24 mouse cellular contexts compared by ENCODE assay signal in the genomic region with DNA sequence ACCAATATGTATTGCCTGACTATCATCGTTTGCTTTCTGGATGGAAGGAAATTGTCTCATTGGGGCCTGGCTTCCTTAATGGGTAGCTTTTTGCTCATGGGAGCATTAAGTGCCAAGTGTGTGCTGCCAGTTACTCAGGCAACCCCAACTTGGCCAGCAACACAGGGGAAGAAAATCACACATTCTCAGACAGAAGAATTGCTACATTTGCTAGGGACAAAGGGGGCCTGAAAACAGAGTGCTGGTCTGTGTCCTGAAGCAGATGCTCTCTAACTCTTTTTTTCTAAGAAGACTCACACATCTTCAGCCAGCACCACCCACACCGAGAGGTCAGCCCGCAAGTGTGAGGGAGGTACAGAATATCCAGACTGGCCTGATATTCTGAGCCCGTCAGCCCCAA. TPM values are rescaled to one million over a fixed set of nuclear protein-coding genes. Genes with fewer than 3 reads are reported as not detected.
A peak's percentile ranks its signal among the peaks of the same experiment; 100 is the strongest.
DNase-seq lines count a peak whose midpoint lies in the region; ATAC-seq and TF ChIP-seq lines count a peak whose summit lies in the region.
"Had no signal": no experiment of that assay in that cellular context is flagged by ENCODE, and none has a peak within 500 bp of the region (broad histone marks: within the 10 kb centered on the region; RNA-seq: fewer than 3 reads in every experiment).

No protein-coding gene starts in this region.

- H3K36me3 ChIP-seq in midbrain, embryonic 10.5 days = no peaks in the 10 kb centered on the region
- no peaks in the 10 kb centered on the region for H3K36me3 ChIP-seq in midbrain, embryonic 16.5 days (ENCODE audit: control insufficient read depth, insufficient read depth, low read length)
- no peaks in the 10 kb centered on the region for H3K36me3 ChIP-seq in forebrain, embryonic 14.5 days (ENCODE audit: control insufficient read depth, insufficient read depth, low read length)
- no peaks in the 10 kb centered on the region for H3K36me3 ChIP-seq in hindbrain, postnatal 0 days (ENCODE audit: insufficient read depth, low read length)
- no peaks in the 10 kb centered on the region for H3K36me3 ChIP-seq in neural tube, embryonic 15.5 days
- H3K36me3 ChIP-seq: embryonic facial prominence, embryonic 10.5 days; midbrain, embryonic 12.5 days had no signal

- intact Hi-C loops in heart, postnatal 25 days (cut with DNase I) = no loop called here

- WGBS in midbrain, embryonic 10.5 days = 77% methylated on average over 4 of the region's 4 CpGs
- 75% methylated on average over 4 of the region's 4 CpGs for WGBS in midbrain, embryonic 16.5 days
- 55% methylated on average over 4 of the region's 4 CpGs for WGBS in forebrain, embryonic 14.5 days
- 34% methylated on average over 4 of the region's 4 CpGs for WGBS in hindbrain, postnatal 0 days
- 57% methylated on average over 4 of the region's 4 CpGs for WGBS in neural tube, embryonic 15.5 days

- peaks cover 56% of the 10 kb centered on the region for H3K27me3 ChIP-seq in midbrain, embryonic 10.5 days (ENCODE audit: low read depth, poor library complexity, severe bottlenecking)
- H3K27me3 ChIP-seq in midbrain, embryonic 16.5 days (ENCODE audit: control insufficient read depth, insufficient read depth, low read depth, low read length) = no peaks in the 10 kb centered on the region
- H3K27me3 ChIP-seq in forebrain, embryonic 14.5 days (replicated peaks; ENCODE audit: control insufficient read depth, insufficient read depth, low read length) = no peaks in the 10 kb centered on the region
- H3K27me3 ChIP-seq in hindbrain, postnatal 0 days (ENCODE audit: insufficient read depth, low read length) = no peaks in the 10 kb centered on the region
- H3K27me3 ChIP-seq in neural tube, embryonic 15.5 days (replicated peaks) = no peaks in the 10 kb centered on the region

- DNase-seq in midbrain, embryonic 10.5 days (ENCODE audit: low spot score) = no peak
- peak; percentile 75 for DNase-seq in forebrain, embryonic 14.5 days (ENCODE audit: low spot score)
- DNase-seq in hindbrain, postnatal 0 days (ENCODE audit: low spot score) = peak; percentile 77
- DNase-seq in cerebellum, adult 9-11 months = no peak
- DNase-seq in heart, postnatal 25 days (ENCODE audit: low spot score) = no peak
- DNase-seq in layer of hippocampus, postnatal 25 days (ENCODE audit: extremely low spot score in 1 of 2, low spot score in 1 of 2) = no peak
- DNase-seq: lung, embryonic 14.5 days; lung, postnatal 4 days; thymus, postnatal 4 days had no signal

- H3K9ac ChIP-seq in midbrain, embryonic 16.5 days (ENCODE audit: low read depth, low read length) = no peak overlapping the region
- no peak overlapping the region for H3K9ac ChIP-seq in forebrain, embryonic 14.5 days (ENCODE audit: low read length)
- no peak overlapping the region for H3K9ac ChIP-seq in hindbrain, postnatal 0 days (replicated peaks; ENCODE audit: low read length)
- H3K9ac ChIP-seq in neural tube, embryonic 15.5 days (replicated peaks) = no peak overlapping the region
- H3K9ac ChIP-seq: lung, embryonic 14.5 days; midbrain, embryonic 12.5 days had no signal

- no peak overlapping the region for H3K4me2 ChIP-seq in midbrain, embryonic 16.5 days (ENCODE audit: low read length)
- H3K4me2 ChIP-seq in forebrain, embryonic 14.5 days (ENCODE audit: low read length) = no peak overlapping the region
- no peak overlapping the region for H3K4me2 ChIP-seq in hindbrain, postnatal 0 days (ENCODE audit: low read depth, low read length)
- H3K4me2 ChIP-seq in neural tube, embryonic 15.5 days = no peak overlapping the region
- H3K4me2 ChIP-seq: lung, embryonic 14.5 days; midbrain, embryonic 12.5 days had no signal

- no peak overlapping the region for H3K4me3 ChIP-seq in midbrain, embryonic 10.5 days
- H3K4me3 ChIP-seq in midbrain, embryonic 16.5 days (ENCODE audit: low read depth, low read length) = no peak overlapping the region
- no peak overlapping the region for H3K4me3 ChIP-seq in forebrain, embryonic 14.5 days (ENCODE audit: low read depth, low read length)
- no peak overlapping the region for H3K4me3 ChIP-seq in hindbrain, postnatal 0 days (ENCODE audit: low read length)
- no peak overlapping the region for H3K4me3 ChIP-seq in neural tube, embryonic 15.5 days (replicated peaks)
- H3K4me3 ChIP-seq: embryonic facial prominence, embryonic 10.5 days; erythroblast, embryonic 14.5 days; midbrain, embryonic 12.5 days had no signal

- H3K9me3 ChIP-seq in midbrain, embryonic 10.5 days (replicated peaks) = no peaks in the 10 kb centered on the region
- no peaks in the 10 kb centered on the region for H3K9me3 ChIP-seq in midbrain, embryonic 16.5 days (replicated peaks; ENCODE audit: control insufficient read depth, low read length, poor library complexity, severe bottlenecking)
- H3K9me3 ChIP-seq in forebrain, embryonic 14.5 days (replicated peaks; ENCODE audit: control insufficient read depth, low read length) = no peaks in the 10 kb centered on the region
- H3K9me3 ChIP-seq in hindbrain, postnatal 0 days (ENCODE audit: low read length) = no peaks in the 10 kb centered on the region
- no peaks in the 10 kb centered on the region for H3K9me3 ChIP-seq in neural tube, embryonic 15.5 days (replicated peaks)
- H3K9me3 ChIP-seq: embryonic facial prominence, embryonic 10.5 days; midbrain, embryonic 12.5 days had no signal

- ATAC-seq in midbrain, embryonic 16.5 days = no peak
- ATAC-seq in forebrain, embryonic 14.5 days = peak; percentile 42; the same call in 1 of the 2 replicates
- ATAC-seq in hindbrain, postnatal 0 days = peak; percentile 80
- ATAC-seq in neural tube, embryonic 15.5 days (ENCODE audit: low FRiP score) = peak; percentile 48; the same call in 1 of the 2 replicates

- TF ChIP-seq CTCF in hindbrain, postnatal 0 days (IDR thresholded peaks at IDR 0.05; ENCODE audit: low read depth) = no peak

- peaks cover 35% of the 10 kb centered on the region for H3K4me1 ChIP-seq in midbrain, embryonic 10.5 days
- peaks cover 12% of the 10 kb centered on the region for H3K4me1 ChIP-seq in midbrain, embryonic 16.5 days (ENCODE audit: control insufficient read depth, insufficient read depth, low read length)
- H3K4me1 ChIP-seq in forebrain, embryonic 14.5 days (ENCODE audit: control insufficient read depth, insufficient read depth, low read length) = peaks cover 20% of the 10 kb centered on the region
- peaks cover 33% of the 10 kb centered on the region for H3K4me1 ChIP-seq in hindbrain, postnatal 0 days (ENCODE audit: insufficient read depth, low read length)
- peaks cover 19% of the 10 kb centered on the region for H3K4me1 ChIP-seq in neural tube, embryonic 15.5 days

- H3K27ac ChIP-seq in midbrain, embryonic 10.5 days (replicated peaks) = peak overlapping the region; percentile 68; the same call in 1 of the 2 replicates
- no peak overlapping the region for H3K27ac ChIP-seq in midbrain, embryonic 16.5 days (ENCODE audit: low read length)
- H3K27ac ChIP-seq in forebrain, embryonic 14.5 days (ENCODE audit: low read depth, low read length) = peak overlapping the region; percentile 83
- H3K27ac ChIP-seq in hindbrain, postnatal 0 days = peak overlapping the region; percentile 76
- H3K27ac ChIP-seq in neural tube, embryonic 15.5 days (replicated peaks) = peak overlapping the region; percentile 63
- H3K27ac ChIP-seq: midbrain, embryonic 12.5 days had no signal

RNA-seq across cellular contexts. Expression of a gene that starts 24.3 kb away (rescaled TPM):
- 0.99 and 1.1 TPM in 2 replicates for polyA plus RNA-seq in midbrain, embryonic 10.5 days (2016; fragmentation: Nextera tagmentation; extraction: Ambion mirVana)
- 0.47 and 0.89 TPM in 2 replicates for polyA plus RNA-seq in midbrain, embryonic 16.5 days (2015; fragmentation: Nextera tagmentation; extraction: Ambion mirVana)
- 0.36 and 0.62 TPM in 2 replicates for polyA plus RNA-seq in forebrain, embryonic 14.5 days (2014; fragmentation: Nextera tagmentation; extraction: Ambion mirVana)
- total RNA-seq in hindbrain, postnatal 0 days (2014; rRNA removed) = 0.26 TPM in 1 of 2 replicates, not detected in the other
- polyA plus RNA-seq in hindbrain, postnatal 0 days (2015; fragmentation: Nextera tagmentation; extraction: Ambion mirVana) = 0.97 and 1.1 TPM in 2 replicates
- 0.51 and 0.59 TPM in 2 replicates for polyA plus RNA-seq in neural tube, embryonic 15.5 days (2015; fragmentation: Nextera tagmentation; extraction: Ambion mirVana)
- 1 to 10 TPM; 1.4 to 1.5 TPM for total RNA-seq in heart, postnatal 25 days (2021)
- under 1 TPM; 0.52 to 0.66 TPM for total RNA-seq in layer of hippocampus, postnatal 25 days (2021)
- polyA plus RNA-seq: erythroblast, embryonic 14.5 days had no signal

RNA-seq across cellular contexts. Expression of a gene that starts 44.2 kb away (rescaled TPM):
- polyA plus RNA-seq in midbrain, embryonic 10.5 days (2016; fragmentation: Nextera tagmentation; extraction: Ambion mirVana) = not detected in 2 replicates
- polyA plus RNA-seq in midbrain, embryonic 16.5 days (2015; fragmentation: Nextera tagmentation; extraction: Ambion mirVana) = not detected in 2 replicates
- polyA plus RNA-seq in forebrain, embryonic 14.5 days (2014; fragmentation: Nextera tagmentation; extraction: Ambion mirVana) = not detected in 2 replicates
- total RNA-seq in hindbrain, postnatal 0 days (2014; rRNA removed) = not detected in 2 replicates
- not detected in 2 replicates for polyA plus RNA-seq in hindbrain, postnatal 0 days (2015; fragmentation: Nextera tagmentation; extraction: Ambion mirVana)
- not detected in 2 replicates for polyA plus RNA-seq in neural tube, embryonic 15.5 days (2015; fragmentation: Nextera tagmentation; extraction: Ambion mirVana)
- total RNA-seq in heart, postnatal 25 days (2021) = not detected
- not detected for total RNA-seq in layer of hippocampus, postnatal 25 days (2021)
- total RNA-seq: adrenal gland, postnatal 4 days; ES-E14; granulocyte monocyte progenitor cell, adult 5-6 weeks; hematopoietic stem cell, adult 5-6 weeks; layer of hippocampus, adult 18-20 months; left cerebral cortex, postnatal 36 days; liver, adult 2 months had no signal
- polyA plus RNA-seq: embryonic facial prominence, embryonic 10.5 days; erythroblast, embryonic 14.5 days; heart, embryonic 14.5 days; kidney, embryonic 14.5 days; liver, adult 2 months; lung, embryonic 14.5 days; midbrain, embryonic 12.5 days; neural tube, embryonic 11.5 days had no signal

RNA-seq across cellular contexts. Expression of a gene that starts 51.7 kb away (rescaled TPM):
- 30.0 and 37.6 TPM in 2 replicates for polyA plus RNA-seq in midbrain, embryonic 10.5 days (2016; fragmentation: Nextera tagmentation; extraction: Ambion mirVana)
- polyA plus RNA-seq in midbrain, embryonic 16.5 days (2015; fragmentation: Nextera tagmentation; extraction: Ambion mirVana) = 28.2 and 32.7 TPM in 2 replicates
- 35.4 and 38.8 TPM in 2 replicates for polyA plus RNA-seq in forebrain, embryonic 14.5 days (2014; fragmentation: Nextera tagmentation; extraction: Ambion mirVana)
- total RNA-seq in hindbrain, postnatal 0 days (2014; rRNA removed) = 15.6 and 18.9 TPM in 2 replicates
- 25.3 and 29.5 TPM in 2 replicates for polyA plus RNA-seq in hindbrain, postnatal 0 days (2015; fragmentation: Nextera tagmentation; extraction: Ambion mirVana)
- 31.5 and 31.7 TPM in 2 replicates for polyA plus RNA-seq in neural tube, embryonic 15.5 days (2015; fragmentation: Nextera tagmentation; extraction: Ambion mirVana)
- total RNA-seq in heart, postnatal 25 days (2021) = 10 to 100 TPM; 13.3 to 14.5 TPM
- total RNA-seq in layer of hippocampus, postnatal 25 days (2021) = 10 to 100 TPM; 20.9 to 29.2 TPM

RNA-seq across cellular contexts. Expression of a gene that starts 51.8 kb away (rescaled TPM):
- 20.3 and 22.5 TPM in 2 replicates for polyA plus RNA-seq in midbrain, embryonic 10.5 days (2016; fragmentation: Nextera tagmentation; extraction: Ambion mirVana)
- 10.9 and 12.5 TPM in 2 replicates for polyA plus RNA-seq in midbrain, embryonic 16.5 days (2015; fragmentation: Nextera tagmentation; extraction: Ambion mirVana)
- polyA plus RNA-seq in forebrain, embryonic 14.5 days (2014; fragmentation: Nextera tagmentation; extraction: Ambion mirVana) = 9.3 and 10.3 TPM in 2 replicates
- 11.0 and 13.8 TPM in 2 replicates for total RNA-seq in hindbrain, postnatal 0 days (2014; rRNA removed)
- polyA plus RNA-seq in hindbrain, postnatal 0 days (2015; fragmentation: Nextera tagmentation; extraction: Ambion mirVana) = 13.6 and 14.9 TPM in 2 replicates
- polyA plus RNA-seq in neural tube, embryonic 15.5 days (2015; fragmentation: Nextera tagmentation; extraction: Ambion mirVana) = 12.3 and 12.7 TPM in 2 replicates
- total RNA-seq in heart, postnatal 25 days (2021) = 10 to 100 TPM; 19.0 to 19.5 TPM
- 1 to 10 TPM; 8.3 to 9.5 TPM for total RNA-seq in layer of hippocampus, postnatal 25 days (2021)

Comparison
In these comparisons a context has a peak if more than half of its experiments do, and no peak if none do; other contexts are left out.
1. DNase-seq: peak in forebrain, embryonic 14.5 days (single experiment) and hindbrain, postnatal 0 days (single experiment); none in midbrain, embryonic 10.5 days (single experiment), cerebellum, adult 9-11 months (single experiment), heart, postnatal 25 days (single experiment) and layer of hippocampus, postnatal 25 days (0 of 2).